Mouse (Mus musculus): ENCODE data around the gene Cd177.
"Not testable (repeated sequence)": the region's sequence is repeated elsewhere in the genome, so short reads cannot be mapped to it uniquely, and the experiment has no call there.

Cd177 gene

GRCm38 (mm10) chr7:24760211-24760610 is at the start of gene Cd177:
Gene Cd177, minus strand, starts transcription at chr7:24760311.
- no peak for DNase-seq (ENCODE audit: low read depth)

GRCm38 (mm10) chr7:24809041-24809440 is 48.9 kb upstream of the Cd177 start:
- no peak for DNase-seq (ENCODE audit: low read depth)

GRCm38 (mm10) chr7:24804826-24805225 is 44.7 kb upstream of the Cd177 start:
- no peak for DNase-seq (ENCODE audit: low read depth)

GRCm38 (mm10) chr7:24802149-24802767 is 42.1 kb upstream of the Cd177 start:
- peak; percentile 17 for DNase-seq (ENCODE audit: low read depth)

- no peak for DNase-seq (ENCODE audit: low read depth)
Observed at GRCm38 (mm10) chr7:24797918-24798317, 37.8 kb upstream of the Cd177 start.

- not testable (repeated sequence) for DNase-seq (ENCODE audit: low read depth)
Observed at GRCm38 (mm10) chr7:24776918-24777317, 16.8 kb upstream of the Cd177 start, which contains the start of gene Ceacam10. Gene Ceacam10, plus strand, starts transcription at chr7:24777206.

GRCm38 (mm10) chr7:24776145-24776544 is 16.0 kb upstream of the Cd177 start:
- DNase-seq (ENCODE audit: low read depth): no peak

GRCm38 (mm10) chr7:24773942-24774535 is 13.9 kb upstream of the Cd177 start:
- DNase-seq (ENCODE audit: low read depth): no peak

- DNase-seq (ENCODE audit: low read depth): no peak
Observed at GRCm38 (mm10) chr7:24771361-24771760, 11.2 kb upstream of the Cd177 start.

GRCm38 (mm10) chr7:24762574-24762973 is 2.5 kb upstream of the Cd177 start:
- no peak for DNase-seq (ENCODE audit: low read depth)

- DNase-seq (ENCODE audit: low read depth): no peak
Observed at GRCm38 (mm10) chr7:24761161-24761560, 1.1 kb upstream of the Cd177 start.

- DNase-seq (ENCODE audit: low read depth): no peak
Observed at GRCm38 (mm10) chr7:24758520-24758919, 1.6 kb downstream of the Cd177 start.

GRCm38 (mm10) chr7:24753476-24753875 is 6.6 kb downstream of the Cd177 start:
- peak; percentile 37 for DNase-seq (ENCODE audit: low read depth)

GRCm38 (mm10) chr7:24751610-24752009 is 8.5 kb downstream of the Cd177 start:
- no peak for DNase-seq (ENCODE audit: low read depth)

- no peak for DNase-seq (ENCODE audit: low read depth)
Observed at GRCm38 (mm10) chr7:24750695-24751094, 9.4 kb downstream of the Cd177 start.

- peak; percentile 17 for DNase-seq (ENCODE audit: low read depth)
Observed at GRCm38 (mm10) chr7:24735970-24736670, 24.0 kb downstream of the Cd177 start.

GRCm38 (mm10) chr7:24726808-24727207 is 33.3 kb downstream of the Cd177 start, which contains the start of gene Gm4763:
Gene Gm4763, minus strand, starts transcription at chr7:24726908.
- not testable (repeated sequence) for DNase-seq (ENCODE audit: low read depth)

GRCm38 (mm10) chr7:24715039-24715438 is 45.1 kb downstream of the Cd177 start:
- peak; percentile 45 for DNase-seq (ENCODE audit: low read depth)

- no peak for DNase-seq (ENCODE audit: low read depth)
Observed at GRCm38 (mm10) chr7:24708832-24709292, 51.2 kb downstream of the Cd177 start, which contains the start of gene BC049730. Gene BC049730, plus strand, starts transcription at chr7:24709242.

- DNase-seq (ENCODE audit: low read depth): not testable (repeated sequence)
Observed at GRCm38 (mm10) chr7:24702841-24703240, 57.3 kb downstream of the Cd177 start.

- not testable (repeated sequence) for DNase-seq (ENCODE audit: low read depth)
Observed at GRCm38 (mm10) chr7:24697891-24698290, 62.2 kb downstream of the Cd177 start.
